Mouse (Mus musculus) stomach, postnatal 0 days (tissue): ENCODE results near the gene Slc6a19. TPM values are rescaled to one million over a fixed set of nuclear protein-coding genes. Genes with fewer than 3 reads are reported as not detected.
"Not testable (repeated sequence)": the region's sequence is repeated elsewhere in the genome, so short reads cannot be mapped to it uniquely, and the experiment has no call there.

Experiments
- ATAC-seq: fragments of 200-750 bp; cut with Nextera tagmentation; 2 replicates; pipeline ENCODE4 v1.8.0; 2017; ENCODE audit not compliant: low FRiP score, low TSS enrichment
- DNase-seq: peaks from one replicate; pipeline ENCODE4 v3.0.0-alpha.2; 2016; ENCODE audit warnings: low spot score
- H3K27ac ChIP-seq: fragments of 300-500 bp; sonication (generic); replicated peaks from 2 replicates; pipeline ENCODE4 v1.5.1; 2014; ENCODE audit warnings: mild to moderate bottlenecking, control low read depth
- H3K27me3 ChIP-seq: fragments of 300-500 bp; sonication (generic); 2 replicates; pipeline ENCODE4 v1.6.1; 2014; ENCODE audit warnings: low read length; ENCODE audit not compliant: control insufficient read depth, insufficient read depth
- H3K36me3 ChIP-seq: fragments of 300-500 bp; sonication (generic); 2 replicates; pipeline ENCODE4 v1.6.1; 2014; ENCODE audit warnings: low read length, mixed read lengths; ENCODE audit not compliant: control insufficient read depth, insufficient read depth
- H3K4me1 ChIP-seq: fragments of 300-500 bp; sonication (generic); replicated peaks from 2 replicates; pipeline ENCODE4 v1.6.1; 2014; ENCODE audit warnings: antibody characterized with exemption; ENCODE audit not compliant: control insufficient read depth, insufficient read depth
- H3K4me2 ChIP-seq: fragments of 300-500 bp; sonication (generic); replicated peaks from 2 replicates; pipeline ENCODE4 v1.6.1; 2014; ENCODE audit warnings: low read depth, mild to moderate bottlenecking, control low read depth, moderate library complexity
- H3K4me3 ChIP-seq: fragments of 300-500 bp; sonication (generic); 2 replicates; pipeline ENCODE4 v1.5.1; 2014; ENCODE audit warnings: low read depth, low read length, control low read depth
- H3K9ac ChIP-seq: fragments of 300-500 bp; sonication (generic); 2 replicates; pipeline ENCODE4 v1.6.1; 2014; ENCODE audit warnings: mild to moderate bottlenecking, low read length, control low read depth, mixed read lengths
- H3K9me3 ChIP-seq: fragments of 300-500 bp; sonication (generic); 2 replicates; pipeline ENCODE4 v1.6.1; 2016; ENCODE audit warnings: low read length; ENCODE audit not compliant: control insufficient read depth
- CTCF ChIP-seq: IDR thresholded peaks from 2 replicates; pipeline ENCODE4 v1.5.1; 2016; ENCODE audit warnings: antibody characterized with exemption, low read depth, mild to moderate bottlenecking, moderate library complexity
- EP300 ChIP-seq: optimal IDR thresholded peaks from 2 replicates; pipeline ENCODE3; 2016; ENCODE audit warnings: antibody characterized with exemption
- WGBS: fragments of 180-500 bp; shearing (Covaris S2); extraction: QIAGEN DNeasy Blood & Tissue Kit; methylation state at CpG from one replicate; pipeline ENCODE4 v1.1.7; 2014; 5-methylcytosine and 5-hydroxymethylcytosine counted together
- polyA plus RNA-seq: library from polyadenylated mRNA; unstranded; fragments of >200 nt; fragmentation: Nextera tagmentation; extraction: Ambion mirVana; gene quantifications from 2 replicates; pipeline ENCODE4 v1.2.1, GENCODE M21; 2015

Slc6a19 gene
- polyA plus RNA-seq, 1 experiment from 2014 or later = 9.2 TPM

- no peak overlapping the region for H3K4me2 ChIP-seq
- no peak overlapping the region for H3K27ac ChIP-seq
- TF ChIP-seq CTCF = no peak
- TF ChIP-seq EP300 = no peak
- DNase-seq (no peak), ATAC-seq (no peak)
- no peaks in the 10 kb centered on the region for H3K36me3 ChIP-seq
- WGBS = 82% methylated on average over 5 of the region's 5 CpGs
- H3K9ac ChIP-seq = no peak overlapping the region
- H3K27me3 ChIP-seq = no peaks in the 10 kb centered on the region
- H3K4me1 ChIP-seq = no peaks in the 10 kb centered on the region
- no peak overlapping the region for H3K4me3 ChIP-seq
- H3K9me3 ChIP-seq = no peaks in the 10 kb centered on the region
Observed at GRCm38 (mm10) chr13:73711803-73712202, 7.1 kb upstream of the Slc6a19 start.

GRCm38 (mm10) chr13:73711221-73711620, 6.6 kb upstream of the Slc6a19 start:
- Histone ChIP-seq H3K9me3 (no peaks in the 10 kb centered on the region), H3K4me3 (no peak overlapping the region), H3K27ac (no peak overlapping the region), H3K4me2 (no peak overlapping the region), H3K36me3 (no peaks in the 10 kb centered on the region), H3K9ac (no peak overlapping the region), H3K4me1 (no peaks in the 10 kb centered on the region), H3K27me3 (no peaks in the 10 kb centered on the region)
- ATAC-seq (no peak), DNase-seq (no peak)
- WGBS = 76% methylated on average over 5 of the region's 5 CpGs
- TF ChIP-seq EP300 (no peak), CTCF (no peak)

DNA sequence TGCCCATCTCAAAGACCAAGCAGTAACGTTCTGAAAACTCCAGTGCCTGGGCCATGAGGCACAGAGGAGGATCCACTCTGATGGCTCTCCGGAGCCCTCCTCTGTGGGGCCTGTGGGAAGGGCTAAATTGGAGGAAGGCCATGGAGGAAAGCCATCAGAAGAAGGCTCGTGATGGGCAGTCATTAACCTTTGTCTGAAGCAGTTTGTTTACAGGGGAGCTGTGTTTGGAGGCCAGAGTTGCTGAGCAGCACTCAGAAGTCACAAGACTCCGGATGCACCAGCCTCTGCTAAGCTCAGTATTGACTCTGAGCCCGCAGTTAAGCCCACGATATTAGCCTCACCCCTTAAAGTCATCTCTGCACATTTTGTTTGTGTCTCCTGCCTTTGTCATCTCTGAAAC, 4.8 kb upstream of the Slc6a19 start:
- TF ChIP-seq EP300 = no peak
- TF ChIP-seq CTCF = no peak
- 27% methylated on average over 6 of the region's 6 CpGs for WGBS

DNA sequence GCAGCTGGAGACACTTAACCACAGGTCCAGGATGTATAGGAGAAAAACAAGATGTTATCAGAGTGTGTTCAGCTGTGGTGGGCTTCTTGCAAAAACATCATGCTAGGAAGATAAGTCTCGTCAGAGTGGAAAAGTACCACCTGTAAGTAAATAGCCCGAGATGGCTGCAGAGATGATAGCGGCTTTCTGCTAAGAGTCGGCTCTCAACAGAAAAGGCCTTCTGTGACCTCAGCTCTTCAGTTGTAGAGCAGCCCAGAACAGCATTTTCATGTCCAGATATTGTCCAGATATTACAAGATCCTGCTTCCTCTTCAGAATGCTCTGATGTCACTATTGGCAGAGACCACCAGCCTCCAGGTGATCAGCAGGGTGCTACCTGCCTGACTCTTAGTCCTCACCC, 1.2 kb downstream of the Slc6a19 start:
- not testable (repeated sequence) for H3K27me3 ChIP-seq, H3K9ac ChIP-seq, DNase-seq, H3K9me3 ChIP-seq, H3K27ac ChIP-seq, H3K4me3 ChIP-seq, H3K4me2 ChIP-seq, H3K36me3 ChIP-seq, H3K4me1 ChIP-seq, ATAC-seq
- WGBS = 67% methylated on average over 4 of the region's 4 CpGs

More for the DNA sequence above, 4.8 kb upstream of the Slc6a19 start:
- H3K27me3 ChIP-seq = no peaks in the 10 kb centered on the region
- H3K36me3 ChIP-seq = no peaks in the 10 kb centered on the region
- H3K4me1 ChIP-seq = no peaks in the 10 kb centered on the region
- H3K9ac ChIP-seq = no peak overlapping the region
- H3K4me3 ChIP-seq = no peak overlapping the region
- H3K4me2 ChIP-seq = no peak overlapping the region
- H3K27ac ChIP-seq = no peak overlapping the region
- DNase-seq (no peak), ATAC-seq (no peak)
- H3K9me3 ChIP-seq = no peaks in the 10 kb centered on the region

DNA sequence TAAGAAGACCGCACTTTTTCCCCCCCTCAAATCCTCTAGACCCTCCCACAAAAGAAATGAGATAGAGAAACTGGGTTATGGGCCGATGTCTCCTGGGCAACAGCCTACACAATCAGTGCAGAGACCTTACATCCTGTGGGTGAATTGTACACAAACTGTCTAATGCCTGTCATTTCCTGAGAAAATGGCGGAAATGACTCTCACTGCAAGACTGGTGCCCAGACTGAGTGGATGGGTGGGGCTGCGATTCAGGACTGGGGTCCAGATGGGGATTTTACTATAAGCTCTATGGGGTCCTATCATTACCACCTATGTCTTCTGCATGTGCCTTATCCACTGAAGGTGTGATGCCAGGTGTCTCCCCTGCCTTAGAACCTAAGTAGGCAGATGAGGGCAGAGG, 1.9 kb downstream of the Slc6a19 start:
- ATAC-seq (no peak), DNase-seq (no peak)
- H3K4me3 ChIP-seq = no peak overlapping the region
- no peak overlapping the region for H3K9ac ChIP-seq
- 83% methylated on average over 4 of the region's 4 CpGs for WGBS
- no peaks in the 10 kb centered on the region for H3K36me3 ChIP-seq
- no peaks in the 10 kb centered on the region for H3K9me3 ChIP-seq
- no peaks in the 10 kb centered on the region for H3K4me1 ChIP-seq
- no peaks in the 10 kb centered on the region for H3K27me3 ChIP-seq
- no peak overlapping the region for H3K27ac ChIP-seq
- TF ChIP-seq CTCF (no peak), EP300 (no peak)
- H3K4me2 ChIP-seq = no peak overlapping the region

DNA sequence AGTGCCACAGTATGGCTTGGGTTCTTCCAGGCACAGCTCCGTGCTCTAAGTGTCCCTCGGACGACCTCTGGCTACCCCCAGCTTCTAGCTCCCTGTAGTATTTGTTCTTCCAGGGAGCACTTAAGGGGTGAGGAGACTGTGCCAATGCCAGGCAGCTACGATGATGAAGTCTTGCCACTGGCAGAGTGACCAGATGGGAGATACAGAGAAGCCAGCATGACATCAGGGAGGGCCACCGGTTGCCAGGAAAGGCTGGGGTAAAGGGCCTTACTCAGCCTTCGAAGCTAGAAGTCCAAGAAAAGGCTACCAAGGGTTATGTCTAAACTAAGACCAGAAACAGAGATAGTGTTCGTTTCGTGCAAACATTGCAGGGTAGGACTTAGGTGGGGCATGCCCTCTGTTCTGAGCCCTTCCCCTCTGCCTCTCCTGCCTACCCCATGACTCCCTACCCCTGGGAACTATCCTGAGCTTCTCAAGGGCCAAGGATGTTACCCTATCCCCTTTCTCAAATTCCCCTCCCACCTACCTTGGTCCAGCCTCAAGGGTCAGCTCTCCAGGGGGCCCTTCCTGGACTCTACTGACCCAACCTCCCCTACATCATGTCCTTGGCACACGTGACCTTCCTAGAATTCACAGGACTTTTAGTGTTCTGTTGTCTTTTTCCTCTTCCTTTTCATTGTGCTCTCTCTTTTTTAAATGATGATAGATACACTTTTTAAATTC, 3.3 kb downstream of the Slc6a19 start:
- Histone ChIP-seq H3K4me1 (no peaks in the 10 kb centered on the region), H3K27me3 (no peaks in the 10 kb centered on the region), H3K9ac (no peak overlapping the region), H3K4me2 (no peak overlapping the region), H3K9me3 (no peaks in the 10 kb centered on the region), H3K36me3 (no peaks in the 10 kb centered on the region), H3K4me3 (no peak overlapping the region), H3K27ac (no peak overlapping the region)
- 65% methylated on average over 9 of the region's 9 CpGs for WGBS
- TF ChIP-seq CTCF = no peak
- no peak for TF ChIP-seq EP300
- DNase-seq (no peak), ATAC-seq (no peak)
